Mouse (Mus musculus) cerebellum, adult 11 months (tissue): ENCODE measurements around the gene Erbb2.

Source experiments
- DNase-seq: peaks from one replicate; pipeline ENCODE4 v3.0.0; 2022

Erbb2 gene

GRCm38 (mm10) chr11:98385638-98386585, 26.4 kb upstream of the Erbb2 start, which contains the start of gene Pnmt:
TSS of gene Pnmt (plus strand) at chr11:98386450.
- DNase-seq: no peak

GRCm38 (mm10) chr11:98386596-98386995, 25.7 kb upstream of the Erbb2 start:
- DNase-seq: no peak

- no peak for DNase-seq
Measured at GRCm38 (mm10) chr11:98387056-98387577, 25.2 kb upstream of the Erbb2 start.

- DNase-seq: no peak
Measured at GRCm38 (mm10) chr11:98388282-98388681, 24.0 kb upstream of the Erbb2 start.

- DNase-seq: peak; percentile 67
Measured at GRCm38 (mm10) chr11:98389221-98389780, 23.0 kb upstream of the Erbb2 start.

GRCm38 (mm10) chr11:98390141-98390540, 22.1 kb upstream of the Erbb2 start:
- DNase-seq: no peak

- DNase-seq: no peak
Measured at GRCm38 (mm10) chr11:98392034-98392433, 20.2 kb upstream of the Erbb2 start.

- no peak for DNase-seq
Measured at GRCm38 (mm10) chr11:98392645-98393044, 19.6 kb upstream of the Erbb2 start.

- DNase-seq: no peak
Measured at GRCm38 (mm10) chr11:98393317-98393716, 19.0 kb upstream of the Erbb2 start.

DNA sequence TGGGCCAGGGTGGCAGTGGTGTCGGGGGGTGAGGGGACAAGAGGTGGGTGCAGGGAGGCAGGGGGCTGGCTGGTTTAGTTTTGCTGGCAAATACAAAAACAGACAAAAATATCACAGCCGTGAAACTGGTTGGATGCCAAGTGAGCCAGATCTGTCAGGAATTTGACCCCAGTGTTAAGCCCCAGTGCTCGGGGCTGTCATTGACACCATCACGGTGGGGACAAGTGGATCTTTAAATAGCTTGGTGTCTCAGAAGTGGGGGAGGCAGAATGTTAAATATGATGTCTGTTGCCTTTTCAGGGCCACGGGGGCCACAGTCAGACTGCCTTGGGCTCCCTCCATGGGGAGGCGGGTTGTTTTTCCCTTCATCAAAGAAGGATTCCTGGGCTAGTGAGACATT, 18.0 kb upstream of the Erbb2 start:
- no peak for DNase-seq

DNA sequence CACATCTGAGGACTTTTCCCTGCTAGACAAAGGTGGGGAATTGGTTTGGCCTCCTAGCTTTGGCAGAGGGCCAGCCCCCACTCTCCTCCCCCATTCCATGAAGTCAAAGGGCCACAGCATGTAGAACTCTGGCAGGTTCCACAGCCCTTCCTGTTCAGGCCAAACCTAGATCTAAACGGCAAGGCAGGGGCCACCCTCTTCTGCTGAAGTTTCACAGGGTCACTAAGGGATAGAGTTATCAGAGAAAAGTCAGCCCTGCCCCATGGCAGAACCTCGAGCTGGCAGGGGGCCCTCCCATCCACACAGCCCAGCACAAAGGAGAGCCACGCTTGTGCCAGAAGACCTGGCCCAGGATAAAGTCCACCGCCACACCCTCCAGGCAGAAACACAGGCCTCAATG, 17.2 kb upstream of the Erbb2 start:
- no peak for DNase-seq

- DNase-seq: no peak
Measured at GRCm38 (mm10) chr11:98397946-98398345, 14.3 kb upstream of the Erbb2 start.

- DNase-seq: peak; percentile 82
Measured at GRCm38 (mm10) chr11:98400161-98400726, 12.0 kb upstream of the Erbb2 start, which contains the start of gene Pgap3. TSS of gene Pgap3 (minus strand) at chr11:98400490.

- no peak for DNase-seq
Measured at GRCm38 (mm10) chr11:98400816-98401215, 11.5 kb upstream of the Erbb2 start.

DNA sequence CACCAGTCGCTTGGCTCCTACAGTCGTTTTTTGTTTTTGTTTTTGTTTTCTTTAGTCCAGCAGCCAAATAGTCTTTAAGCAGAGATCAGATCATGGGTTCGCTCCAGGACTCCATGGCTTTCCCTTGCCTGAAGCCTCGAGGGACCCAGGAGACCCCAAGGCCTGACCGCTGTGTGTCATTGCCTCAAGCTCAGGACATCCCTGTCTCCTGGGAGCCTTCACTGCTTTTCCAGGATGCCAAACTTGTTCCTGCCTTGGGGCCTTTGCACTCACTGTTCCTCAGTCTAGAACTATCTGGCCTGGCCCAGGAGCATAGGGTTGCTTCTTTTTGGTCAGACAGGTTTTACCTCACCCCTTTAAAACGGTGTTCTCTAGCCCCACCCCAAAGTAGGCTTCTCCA, 5.6 kb upstream of the Erbb2 start:
- no peak for DNase-seq

GRCm38 (mm10) chr11:98408872-98409271, 3.4 kb upstream of the Erbb2 start:
- DNase-seq: no peak

DNA sequence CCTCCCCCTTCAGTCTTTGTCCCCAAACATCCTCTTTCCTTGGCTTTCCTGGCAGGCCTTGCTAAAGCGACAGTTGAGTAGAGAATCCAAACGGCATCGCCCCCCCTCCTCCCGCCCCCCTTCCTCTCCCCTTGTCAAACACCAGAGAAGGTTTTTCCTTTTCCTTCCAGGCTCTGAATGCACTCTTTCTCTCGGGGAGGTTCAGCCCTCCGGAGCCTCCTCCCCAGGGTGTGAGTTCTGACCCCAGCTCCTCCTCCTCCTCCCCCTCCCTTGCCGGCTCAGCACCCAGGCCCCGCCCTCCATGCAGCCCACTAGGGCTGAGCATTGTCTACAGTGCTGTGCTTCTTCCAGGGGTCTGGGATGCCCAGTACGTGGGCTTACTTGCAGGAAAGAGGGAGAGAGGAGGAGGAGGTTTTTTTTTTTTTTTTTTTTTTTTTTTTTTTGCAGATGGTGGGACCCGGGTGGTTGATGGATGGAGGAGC, 2.9 kb upstream of the Erbb2 start:
- no peak for DNase-seq

- no peak for DNase-seq
Measured at GRCm38 (mm10) chr11:98412797-98413301, 579 bp downstream of the Erbb2 start.

DNA sequence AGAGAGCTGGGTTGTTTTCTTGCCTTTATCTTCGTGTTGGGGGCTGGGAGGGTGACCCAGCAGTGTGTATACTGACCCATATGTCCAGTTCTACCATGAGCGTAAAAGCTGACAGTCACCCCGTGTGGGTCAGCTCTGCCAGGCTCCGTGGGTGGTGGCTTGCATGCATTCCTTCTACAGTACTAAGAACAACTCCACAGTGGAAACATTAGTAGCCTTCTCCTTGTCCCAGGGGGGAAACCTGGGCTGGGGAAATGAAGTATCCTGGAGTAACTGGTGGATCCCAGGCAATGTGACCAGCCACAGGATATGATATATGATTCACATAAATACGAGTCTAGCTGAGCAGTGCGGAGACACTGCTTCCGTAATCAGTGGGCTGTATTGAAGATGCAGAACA, 1.5 kb downstream of the Erbb2 start:
- DNase-seq: no peak

GRCm38 (mm10) chr11:98414162-98414561, 1.9 kb downstream of the Erbb2 start:
- no peak for DNase-seq

DNA sequence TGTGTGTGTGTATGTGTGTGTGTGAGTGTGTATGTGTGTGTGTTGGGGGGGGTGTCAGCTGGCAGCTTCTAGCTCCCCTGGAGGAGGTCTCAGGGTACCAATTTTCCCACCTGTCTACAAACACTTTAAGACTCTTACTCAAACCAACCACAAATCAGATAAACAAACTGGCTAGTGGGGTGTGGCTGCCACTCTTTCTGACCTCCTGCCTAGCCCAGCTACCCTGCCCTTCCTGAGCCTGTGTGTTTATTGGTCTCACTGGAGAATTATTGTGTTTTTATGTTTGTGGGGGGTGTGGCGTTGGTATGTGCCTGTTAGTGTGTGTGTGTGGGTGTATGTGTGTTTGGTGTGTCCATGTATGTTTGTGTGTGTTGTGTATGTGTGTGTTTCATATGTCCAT, 4.8 kb downstream of the Erbb2 start:
- no peak for DNase-seq

DNA sequence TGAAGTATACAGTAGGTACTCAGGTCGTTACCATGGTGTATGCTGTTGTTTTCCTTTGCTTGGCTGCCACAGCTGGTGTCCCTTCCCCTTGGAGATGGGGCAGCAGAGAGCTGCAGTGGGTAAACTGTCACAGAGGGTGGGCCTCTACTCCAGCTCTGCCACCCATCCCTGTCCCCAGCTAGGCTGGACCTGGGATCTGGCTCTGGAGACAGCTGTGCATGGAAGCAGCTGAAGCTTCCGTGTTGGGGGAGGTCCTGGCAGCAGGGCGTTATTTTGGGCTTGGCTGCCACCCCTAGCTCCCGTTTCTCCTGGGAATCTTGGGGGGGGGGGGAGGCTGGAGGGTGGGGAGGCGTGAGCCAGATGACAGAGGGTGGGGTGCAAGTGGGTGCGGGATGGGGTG, 6.0 kb downstream of the Erbb2 start:
- DNase-seq: no peak

GRCm38 (mm10) chr11:98418939-98419547, 6.8 kb downstream of the Erbb2 start:
- no peak for DNase-seq
